Mouse (Mus musculus) lung, adult 10 weeks (tissue): ENCODE measurements around the gene Scyl3. TPM values are rescaled to one million over a fixed set of nuclear protein-coding genes. Genes with fewer than 3 reads are reported as not detected.

Experiments
- polyA plus RNA-seq: library from polyadenylated mRNA; stranded (reverse); fragments of 350-450 nt; fragmentation: Illumina TruSeq; extraction: RNeasy Lipid Tissue Mini Kit (QIAGEN cat#74804); gene quantifications from one replicate; pipeline ENCODE4 v1.2.3, GENCODE M21; 2014; ENCODE audit warnings: low read depth, low replicate concordance; ENCODE audit not compliant: insufficient read depth

The Scyl3 gene
- polyA plus RNA-seq, result 8.4 TPM

GRCm38 (mm10) chr1:163928846-163929245 lies at the start of gene Scyl3:
Scyl3 (plus strand) TSS chr1:163929100.

GRCm38 (mm10) chr1:163994721-163995608 lies 66.1 kb downstream of the Scyl3 start, which contains the start of the genes BC055324 and Mettl18:
BC055324 (minus strand) TSS chr1:163994796.
Mettl18 (plus strand) TSS chr1:163994889.

Other genes starting within 250 kb of the Scyl3 start
- gene Mettl11b, start 203.9 kb upstream of the Scyl3 start, polyA plus RNA-seq, result not detected
- gene Kifap3, start 149.5 kb upstream of the Scyl3 start, polyA plus RNA-seq, result 12.9 TPM
- 0.61 TPM for gene BC055324, start 65.7 kb downstream of the Scyl3 start, polyA plus RNA-seq
- gene Mettl18, start 65.8 kb downstream of the Scyl3 start, polyA plus RNA-seq, result 6.2 TPM
- 0.32 TPM for gene Sele, start 119.1 kb downstream of the Scyl3 start, polyA plus RNA-seq
- 30.2 TPM for gene Sell, start 132.9 kb downstream of the Scyl3 start, polyA plus RNA-seq
- gene Selp, start 186.2 kb downstream of the Scyl3 start, polyA plus RNA-seq, result 1.7 TPM
- gene F5, start 222.7 kb downstream of the Scyl3 start, polyA plus RNA-seq, result 0.51 TPM